In genomic region chr13:56707606-56708005, GRCm38 (mm10) we compare ENCODE assay signal across 17 mouse cellular contexts. TPM values are rescaled to one million over a fixed set of nuclear protein-coding genes. Genes with fewer than 3 reads are reported as not detected.
DNase-seq lines count a peak whose midpoint lies in the region; ATAC-seq lines count a peak whose summit lies in the region.
"Had no signal": no experiment of that assay in that cellular context is flagged by ENCODE, and none has a peak within 500 bp of the region (broad histone marks: within the 10 kb centered on the region; RNA-seq: fewer than 3 reads in every experiment).

No protein-coding gene starts in this region.

- no peak overlapping the region for H3K27ac ChIP-seq in hindbrain, embryonic 15.5 days (replicated peaks)
- H3K27ac ChIP-seq in hindbrain, embryonic 10.5 days = no peak overlapping the region
- H3K27ac ChIP-seq in midbrain, embryonic 10.5 days (replicated peaks) = no peak overlapping the region
- H3K27ac ChIP-seq: liver, embryonic 13.5 days had no signal

- peak overlapping the region; percentile 20; the same call in 1 of the 2 replicates for H3K4me2 ChIP-seq in hindbrain, embryonic 15.5 days
- H3K4me2 ChIP-seq: heart, embryonic 11.5 days; liver, embryonic 13.5 days had no signal

- WGBS in hindbrain, embryonic 15.5 days = 62% methylated on average over 4 of the region's 4 CpGs
- WGBS in hindbrain, embryonic 10.5 days = 89% methylated on average over 4 of the region's 4 CpGs
- WGBS in midbrain, embryonic 10.5 days = 91% methylated on average over 4 of the region's 4 CpGs

- no peak overlapping the region for H3K9ac ChIP-seq in hindbrain, embryonic 15.5 days
- H3K9ac ChIP-seq: forebrain, postnatal 0 days; liver, embryonic 13.5 days had no signal

- DNase-seq in cerebellum, postnatal 10 days = peak; percentile 35 to 44
- no peak for DNase-seq in cerebellum, adult 11 months
- DNase-seq in hindbrain, embryonic 10.5 days (ENCODE audit: low spot score) = no peak
- DNase-seq in lung, postnatal 10 days = peak; percentile 19
- DNase-seq in lung, adult 18-20 months = no peak
- DNase-seq in forelimb bud, embryonic 11.5 days (ENCODE audit: low read depth, low spot score) = peak; percentile 18
- no peak for DNase-seq in midbrain, embryonic 10.5 days (ENCODE audit: low spot score)
- DNase-seq: forebrain, postnatal 0 days; gastrocnemius, postnatal 14 days; kidney, postnatal 10 days; left cerebral cortex, postnatal 4 days; liver, embryonic 13.5 days; retina, postnatal 1 day; right cerebral cortex, postnatal 4 days; thymus, postnatal 25 days had no signal

- no peaks in the 10 kb centered on the region for H3K36me3 ChIP-seq in hindbrain, embryonic 15.5 days
- H3K36me3 ChIP-seq in hindbrain, embryonic 10.5 days = peaks cover 70% of the 10 kb centered on the region
- peaks cover 70% of the 10 kb centered on the region for H3K36me3 ChIP-seq in midbrain, embryonic 10.5 days

- H3K4me3 ChIP-seq in hindbrain, embryonic 15.5 days = no peak overlapping the region
- H3K4me3 ChIP-seq in hindbrain, embryonic 10.5 days = no peak overlapping the region
- H3K4me3 ChIP-seq in midbrain, embryonic 10.5 days = no peak overlapping the region
- H3K4me3 ChIP-seq: liver, embryonic 13.5 days had no signal

- ATAC-seq in hindbrain, embryonic 15.5 days (ENCODE audit: low FRiP score, low read depth) = no peak
- ATAC-seq: forebrain, postnatal 0 days had no signal

- peaks cover 49% of the 10 kb centered on the region for H3K4me1 ChIP-seq in hindbrain, embryonic 15.5 days (replicated peaks)
- peaks cover 37% of the 10 kb centered on the region for H3K4me1 ChIP-seq in hindbrain, embryonic 10.5 days (replicated peaks)
- peaks cover 28% of the 10 kb centered on the region for H3K4me1 ChIP-seq in midbrain, embryonic 10.5 days

- no peaks in the 10 kb centered on the region for H3K27me3 ChIP-seq in hindbrain, embryonic 15.5 days
- H3K27me3 ChIP-seq in hindbrain, embryonic 10.5 days (ENCODE audit: insufficient read depth, poor library complexity, severe bottlenecking) = no peaks in the 10 kb centered on the region
- no peaks in the 10 kb centered on the region for H3K27me3 ChIP-seq in midbrain, embryonic 10.5 days (ENCODE audit: low read depth, poor library complexity, severe bottlenecking)
- H3K27me3 ChIP-seq: liver, embryonic 13.5 days had no signal

- H3K9me3 ChIP-seq in hindbrain, embryonic 15.5 days = no peaks in the 10 kb centered on the region
- H3K9me3 ChIP-seq in hindbrain, embryonic 10.5 days = no peaks in the 10 kb centered on the region; the same call in 1 of the 2 replicates
- H3K9me3 ChIP-seq in midbrain, embryonic 10.5 days (replicated peaks) = no peaks in the 10 kb centered on the region; the same call in 1 of the 2 replicates
- H3K9me3 ChIP-seq: liver, embryonic 13.5 days had no signal

RNA-seq across cellular contexts. Expression of gene Smad5, which starts 4.8 kb away (rescaled TPM):
- polyA plus RNA-seq in hindbrain, embryonic 15.5 days (2015; fragmentation: Nextera tagmentation; extraction: Ambion mirVana) = 20.2 and 20.8 TPM in 2 replicates
- polyA plus RNA-seq in hindbrain, embryonic 10.5 days (2016; fragmentation: Nextera tagmentation; extraction: Ambion mirVana) = 31.4 and 34.4 TPM in 2 replicates
- 30.6 and 35.9 TPM in 2 replicates for polyA plus RNA-seq in midbrain, embryonic 10.5 days (2016; fragmentation: Nextera tagmentation; extraction: Ambion mirVana)

RNA-seq across cellular contexts. Expression of gene Gm45623, which starts 46.0 kb away (rescaled TPM):
- 2.4 and 3.2 TPM in 2 replicates for polyA plus RNA-seq in hindbrain, embryonic 15.5 days (2015; fragmentation: Nextera tagmentation; extraction: Ambion mirVana)
- 0.21 TPM in 1 of 2 replicates, not detected in the other for polyA plus RNA-seq in hindbrain, embryonic 10.5 days (2016; fragmentation: Nextera tagmentation; extraction: Ambion mirVana)
- polyA plus RNA-seq in midbrain, embryonic 10.5 days (2016; fragmentation: Nextera tagmentation; extraction: Ambion mirVana) = not detected in 2 replicates
- polyA plus RNA-seq: liver, embryonic 13.5 days had no signal

Comparison
In these comparisons a context has a peak if more than half of its experiments do, and no peak if none do; other contexts are left out.
1. DNase-seq: peak in cerebellum, postnatal 10 days (2 of 2), lung, postnatal 10 days (single experiment) and forelimb bud, embryonic 11.5 days (single experiment); none in cerebellum, adult 11 months (single experiment), hindbrain, embryonic 10.5 days (single experiment), lung, adult 18-20 months (0 of 2) and midbrain, embryonic 10.5 days (single experiment).